Mouse (Mus musculus): ENCODE results near the gene C1qa.

- TF ChIP-seq CTCF (IDR thresholded peaks at IDR 0.05; ENCODE audit: control insufficient read depth, insufficient read depth, insufficient read length): no peak
- TF ChIP-seq MYOG (IDR thresholded peaks at IDR 0.05; ENCODE audit: control insufficient read depth, extremely low read depth, insufficient read length): no peak
- TF ChIP-seq USF1 (IDR thresholded peaks at IDR 0.05; ENCODE audit: low read depth): no peak
Measured at GRCm38 (mm10) chr4:136944558-136945350, 46.2 kb upstream of the C1qa start.

Measured in C2C12 (cell line).